Mouse (Mus musculus) embryonic facial prominence, embryonic 15.5 days (tissue): ENCODE measurements at regions not wholly inside any gene's neighbourhood (a gene's known extent, or its start where the extent isn't known, plus 50 kb on each side); places are given as distances from the start of the nearest gene placed in this dataset.
"Not testable (repeated sequence)": the region's sequence is repeated elsewhere in the genome, so short reads cannot be mapped to it uniquely, and the experiment has no call there.

Experiments used
- ATAC-seq: fragments of 200-750 bp; cut with Nextera tagmentation; 2 replicates; pipeline ENCODE4 v1.8.0; 2017; ENCODE audit warnings: low read depth, moderate TSS enrichment; ENCODE audit not compliant: insufficient number of reproducible peaks, low FRiP score, low TSS enrichment
- H3K27ac ChIP-seq: fragments of 300-500 bp; sonication (generic); replicated peaks from 2 replicates; pipeline ENCODE4 v1.5.1; 2015; ENCODE audit warnings: mild to moderate bottlenecking, inconsistent platforms
- H3K27me3 ChIP-seq: fragments of 300-500 bp; sonication (generic); 2 replicates; pipeline ENCODE4 v1.6.1; 2015; ENCODE audit warnings: inconsistent platforms
- H3K36me3 ChIP-seq: fragments of 300-500 bp; sonication (generic); 2 replicates; pipeline ENCODE4 v1.6.1; 2015; ENCODE audit warnings: mild to moderate bottlenecking, inconsistent platforms
- H3K4me1 ChIP-seq: fragments of 300-500 bp; sonication (generic); 2 replicates; pipeline ENCODE4 v1.6.1; 2015; ENCODE audit warnings: inconsistent platforms
- H3K4me2 ChIP-seq: fragments of 300-500 bp; sonication (generic); replicated peaks from 2 replicates; pipeline ENCODE4 v1.6.1; 2015; ENCODE audit warnings: mild to moderate bottlenecking, inconsistent platforms
- H3K4me3 ChIP-seq: fragments of 300-500 bp; sonication (generic); replicated peaks from 2 replicates; pipeline ENCODE4 v1.5.1; 2015; ENCODE audit warnings: mild to moderate bottlenecking, inconsistent platforms
- H3K9ac ChIP-seq: fragments of 300-500 bp; sonication (generic); 2 replicates; pipeline ENCODE4 v1.6.1; 2015; ENCODE audit warnings: inconsistent platforms
- H3K9me3 ChIP-seq: fragments of 300-500 bp; sonication (generic); replicated peaks from 2 replicates; pipeline ENCODE4 v1.6.1; 2016; ENCODE audit warnings: inconsistent platforms
- WGBS: fragments of 180-500 bp; shearing (Covaris S2); methylation state at CpG from one replicate; pipeline ENCODE4 v1.1.7; 2015; 5-methylcytosine and 5-hydroxymethylcytosine counted together

DNA sequence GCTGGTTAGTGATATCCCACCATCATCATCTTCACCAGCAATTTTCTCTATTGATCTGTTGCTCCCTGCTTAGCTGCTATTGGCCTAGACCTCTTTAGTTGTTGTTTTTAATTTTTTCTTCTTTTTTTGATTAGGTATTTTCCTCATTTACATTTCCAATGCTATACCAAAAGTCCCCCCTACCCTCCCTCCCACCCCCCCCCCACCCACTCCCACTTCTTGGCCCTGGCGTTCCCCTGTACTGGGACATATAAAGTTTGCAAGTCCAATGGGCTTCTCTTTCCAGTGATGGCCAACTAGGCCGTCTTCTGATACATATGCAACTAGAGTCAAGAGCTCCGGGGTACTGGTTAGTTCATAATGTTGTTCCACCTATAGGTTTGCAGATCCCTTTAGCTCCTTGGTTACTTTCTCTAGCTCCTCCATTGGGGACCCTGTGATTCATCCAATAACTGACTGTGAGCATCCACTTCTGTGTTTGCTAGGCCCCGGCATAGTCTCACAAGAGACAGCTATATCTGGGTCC, 386.7 kb upstream of the Pcdh10 start:
- not testable (repeated sequence) for H3K4me1 ChIP-seq, H3K4me2 ChIP-seq, H3K27me3 ChIP-seq, H3K9ac ChIP-seq, H3K9me3 ChIP-seq, H3K36me3 ChIP-seq, H3K27ac ChIP-seq, H3K4me3 ChIP-seq
- 88% methylated on average over 4 of the region's 4 CpGs for WGBS
- peak; percentile 72; the same call in 1 of the 2 replicates for ATAC-seq
